Mouse (Mus musculus) monocyte, adult 5-6 weeks (primary cell): ENCODE data around the gene Znhit1. TPM values are rescaled to one million over a fixed set of nuclear protein-coding genes. Genes with fewer than 3 reads are reported as not detected.

Source experiments
- ATAC-seq: fragments of 153-309, 156-312 bp; replicated peaks from 2 replicates; pipeline ENCODE4 v1.8.0; 2017; ENCODE audit warnings: mild to moderate bottlenecking; ENCODE audit not compliant: low TSS enrichment, insufficient number of reproducible peaks, severe bottlenecking, poor library complexity, low FRiP score
- total RNA-seq: library from RNA; stranded (forward); fragments of 200-1000, 200-491, 200-594 nt; gene quantifications from 3 replicates; pipeline ENCODE4 v1.2.3, GENCODE M21; 2017

The Znhit1 gene
- total RNA-seq, 1 experiment from 2014 or later: 21.8 TPM

DNA sequence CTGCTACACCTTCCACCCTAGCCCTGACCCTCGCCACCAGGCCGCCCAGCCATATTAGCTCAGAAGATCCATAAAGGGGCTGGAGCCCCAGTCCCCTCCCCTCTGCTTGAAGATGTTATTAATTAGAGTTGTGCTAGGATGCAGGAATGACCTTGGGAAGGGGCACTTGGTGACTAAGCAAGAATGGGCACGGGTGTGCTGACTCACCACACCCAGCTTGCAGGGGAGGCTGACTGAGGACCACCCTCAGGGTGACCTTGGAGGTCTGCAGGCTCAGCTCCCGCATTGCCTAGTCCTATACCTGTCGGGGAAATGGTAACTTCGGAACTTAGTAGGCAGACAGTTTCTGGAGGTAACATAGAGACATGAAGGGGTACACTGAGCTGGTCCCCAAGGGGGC is 53.9 kb downstream of the Znhit1 start:
- no peak for ATAC-seq

DNA sequence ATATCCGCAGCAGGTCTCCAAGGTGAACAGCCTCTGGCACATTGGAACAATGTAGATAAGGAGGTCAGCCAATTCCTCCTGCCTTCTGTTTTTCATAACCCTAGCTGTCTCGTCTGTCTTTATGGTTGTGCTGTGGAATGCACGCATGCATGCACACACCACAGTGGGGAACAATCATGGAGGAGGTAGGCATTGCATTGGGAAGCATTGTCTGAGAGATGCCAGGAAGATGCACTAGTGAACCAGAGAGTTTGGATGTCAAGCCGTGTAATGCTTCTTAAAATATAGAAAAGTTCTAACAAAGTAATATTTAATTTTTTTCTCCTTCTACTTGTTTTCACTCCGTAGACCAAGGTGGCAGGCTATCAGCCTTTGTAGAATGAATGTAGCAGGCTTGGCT is 54.9 kb downstream of the Znhit1 start:
- no peak for ATAC-seq

Other genes starting within 250 kb of the Znhit1 start
- not detected in 3 replicates for gene Col26a1, start 104.8 kb downstream of the Znhit1 start, total RNA-seq
- gene Ift22, start 79.9 kb downstream of the Znhit1 start, total RNA-seq: 2.3 to 8.5 TPM (median 3.4 TPM) in 3 replicates
- gene Fis1, start 34.7 kb downstream of the Znhit1 start, total RNA-seq: 159 to 216 TPM (median 206 TPM) in 3 replicates
- 1.7 to 5.1 TPM (median 1.8 TPM) in 3 replicates for gene Cldn15, start 21.4 kb downstream of the Znhit1 start, total RNA-seq
- 193 to 207 TPM (median 205 TPM) in 3 replicates for gene Plod3, start 1.0 kb downstream of the Znhit1 start, total RNA-seq
- gene Vgf, start 38.4 kb upstream of the Znhit1 start, total RNA-seq: not detected in 3 replicates
- gene Ap1s1, start 58.1 kb upstream of the Znhit1 start, total RNA-seq: 11.6 to 30.8 TPM (median 18.7 TPM) in 3 replicates
- not detected in 3 replicates for gene Serpine1, start 84.2 kb upstream of the Znhit1 start, total RNA-seq
- 36.1 to 76.1 TPM (median 37.9 TPM) in 3 replicates for gene Trim56, start 128.2 kb upstream of the Znhit1 start, total RNA-seq
- not detected in 3 replicates for gene Muc3, start 161.3 kb upstream of the Znhit1 start, total RNA-seq
- gene Muc3a, start 224.4 kb upstream of the Znhit1 start, total RNA-seq: not detected in 3 replicates